Mouse (Mus musculus) spleen, adult 2 months (tissue): Measurements from ENCODE around the gene Unc5c.

Experiments
- CTCF ChIP-seq: fragments of 200-500 bp; IDR thresholded peaks from 2 replicates; pipeline ENCODE4 v1.5.1; 2011; ENCODE audit warnings: mild to moderate bottlenecking, inconsistent platforms; ENCODE audit not compliant: insufficient read depth, insufficient read length, insufficient replicate concordance; ENCODE audit errors: extremely low read depth
- POLR2A ChIP-seq: fragments of 200-500 bp; IDR thresholded peaks from 2 replicates; pipeline ENCODE4 v1.6.1; 2011; ENCODE audit warnings: low read depth, low read length, inconsistent platforms

GRCm38 (mm10) chr3:141629431-141629830 is 164.4 kb downstream of the Unc5c start:
- no peak for TF ChIP-seq POLR2A
- TF ChIP-seq CTCF = no peak
